Mouse (Mus musculus) megakaryocyte, adult 5-6 weeks (primary cell): ENCODE data around the gene Cacng7. TPM values are rescaled to one million over a fixed set of nuclear protein-coding genes. Genes with fewer than 3 reads are reported as not detected.
A peak's percentile ranks its signal among the peaks of the same experiment; 100 is the strongest.
"Not testable (repeated sequence)": the region's sequence is repeated elsewhere in the genome, so short reads cannot be mapped to it uniquely, and the experiment has no call there.

ENCODE experiments used
- ATAC-seq: 2 replicates; pipeline ENCODE4 v1.8.0; 2016; ENCODE audit warnings: mild to moderate bottlenecking, inconsistent platforms; ENCODE audit not compliant: poor library complexity, severe bottlenecking
- total RNA-seq, 2 experiments: library from RNA; stranded (forward) in 1 of 2; stranded (reverse) in 1 of 2; fragments of 153-499, 151-499 nt in 1 of 2; fragments of 221-1000, 200-1000 nt in 1 of 2; gene quantifications; 2 replicates each; pipeline versions ENCODE4 v1.2.3 to v1.2.4; 2015 to 2017

Cacng7 gene
- total RNA-seq, 2 experiments from 2014 or later = not detected

GRCm38 (mm10) chr7:3384807-3385319, 52.1 kb downstream of the Cacng7 start:
- ATAC-seq = no peak

GRCm38 (mm10) chr7:3386036-3386730, 53.4 kb downstream of the Cacng7 start:
- no peak for ATAC-seq

GRCm38 (mm10) chr7:3387761-3388160, 55.0 kb downstream of the Cacng7 start:
- ATAC-seq = no peak

- ATAC-seq = no peak
These were observed 56.1 kb downstream of the Cacng7 start for GRCm38 (mm10) chr7:3388885-3389284.

GRCm38 (mm10) chr7:3389444-3390412, 57.0 kb downstream of the Cacng7 start:
- no peak for ATAC-seq

- no peak for ATAC-seq
These were observed 57.8 kb downstream of the Cacng7 start, which contains the start of gene Cacng8 for GRCm38 (mm10) chr7:3390413-3391080. Gene Cacng8, plus strand, starts transcription at chr7:3390683.

- no peak for ATAC-seq
These were observed 58.3 kb downstream of the Cacng7 start for GRCm38 (mm10) chr7:3391081-3391451.

- no peak for ATAC-seq
These were observed 59.1 kb downstream of the Cacng7 start for GRCm38 (mm10) chr7:3391809-3392208.

GRCm38 (mm10) chr7:3397355-3397754, 64.6 kb downstream of the Cacng7 start:
- ATAC-seq = no peak

GRCm38 (mm10) chr7:3397797-3398196, 65.0 kb downstream of the Cacng7 start:
- no peak for ATAC-seq

GRCm38 (mm10) chr7:3398363-3398762, 65.6 kb downstream of the Cacng7 start:
- ATAC-seq = not testable (repeated sequence)

- ATAC-seq = peak; percentile 51; the same call in 1 of the 2 replicates
These were observed 67.2 kb downstream of the Cacng7 start for GRCm38 (mm10) chr7:3399937-3400336.

- ATAC-seq = peak; percentile 41
These were observed 77.2 kb downstream of the Cacng7 start for GRCm38 (mm10) chr7:3409729-3410520.

- peak; percentile 36 for ATAC-seq
These were observed 78.6 kb downstream of the Cacng7 start for GRCm38 (mm10) chr7:3411160-3411941.

- ATAC-seq = 0 out of 2 replicates have a peak, but pooled peaks have one; percentile 17
These were observed 79.3 kb downstream of the Cacng7 start for GRCm38 (mm10) chr7:3412036-3412435.

- ATAC-seq = 0 out of 2 replicates have a peak, but pooled peaks have one; percentile 11
These were observed 82.1 kb downstream of the Cacng7 start for GRCm38 (mm10) chr7:3414888-3415287.

- no peak for ATAC-seq
These were observed 82.6 kb downstream of the Cacng7 start for GRCm38 (mm10) chr7:3415378-3415777.
